Mouse (Mus musculus): ENCODE measurements at regions not wholly inside any gene's neighbourhood (a gene's known extent, or its start where the extent isn't known, plus 50 kb on each side); places are given as distances from the start of the nearest gene placed in this dataset.

DNA sequence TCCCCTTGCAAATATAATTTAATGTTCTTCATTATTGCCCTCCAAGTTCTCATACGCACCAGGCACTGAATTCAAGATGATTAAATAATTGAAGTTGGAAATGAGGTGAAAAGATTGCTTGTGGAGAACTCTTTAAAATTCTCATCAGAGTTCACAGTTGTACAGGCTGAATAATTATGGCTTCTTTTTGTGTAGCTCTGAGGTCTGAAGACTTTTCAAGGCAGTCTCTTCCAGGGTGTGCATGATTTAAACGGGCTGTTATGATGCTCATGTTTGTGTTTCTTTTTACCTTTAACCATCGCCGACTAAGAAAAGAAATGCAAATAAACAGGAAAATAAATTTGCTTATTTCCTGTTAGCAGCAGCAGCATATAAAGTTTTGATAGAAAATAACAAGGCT is 185.3 kb downstream of the Plk2 start:
- in situ Hi-C loops (cut with MboI; ENCODE audit: low sequenced_read_pairs), result no loop called here

DNA sequence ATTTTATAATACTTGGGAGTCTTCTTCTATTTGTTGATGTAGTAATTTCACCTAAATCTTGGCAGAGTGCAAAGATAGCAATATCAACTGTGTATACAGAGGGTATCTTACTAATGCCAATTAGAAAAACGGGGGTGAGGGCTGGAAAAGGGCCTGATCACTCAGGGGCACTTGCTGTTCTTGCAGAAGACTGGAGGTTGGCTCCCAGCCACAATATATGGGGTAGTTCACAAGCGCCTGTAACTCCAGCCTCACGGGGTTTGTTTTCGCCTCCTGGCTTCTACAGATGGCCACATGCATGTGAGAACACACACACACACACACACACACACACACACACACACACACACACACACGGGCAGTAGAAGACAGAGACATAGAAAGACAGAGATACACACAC is 185.7 kb downstream of the Plk2 start:
- in situ Hi-C loops (cut with MboI; ENCODE audit: low sequenced_read_pairs), result no loop called here

DNA sequence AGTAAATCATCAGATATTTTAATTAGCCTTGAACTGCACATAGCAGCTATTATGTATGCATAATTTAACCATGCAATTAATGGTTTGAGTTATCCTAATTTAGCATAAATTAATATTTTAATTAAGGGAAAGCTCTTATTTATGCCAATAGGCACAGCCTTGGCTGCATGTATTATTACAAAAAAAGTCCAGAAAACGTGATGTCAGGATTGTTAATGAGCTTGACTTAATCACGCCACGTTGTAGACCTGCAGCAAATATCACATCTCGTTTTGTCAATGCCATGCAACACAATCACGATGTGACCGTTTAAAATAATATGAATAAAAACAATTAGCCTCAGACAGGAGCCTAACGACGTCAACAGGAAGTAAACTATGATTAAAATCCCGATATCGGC is 189.9 kb downstream of the Plk2 start:
- in situ Hi-C loops (cut with MboI; ENCODE audit: low sequenced_read_pairs), result no loop called here

DNA sequence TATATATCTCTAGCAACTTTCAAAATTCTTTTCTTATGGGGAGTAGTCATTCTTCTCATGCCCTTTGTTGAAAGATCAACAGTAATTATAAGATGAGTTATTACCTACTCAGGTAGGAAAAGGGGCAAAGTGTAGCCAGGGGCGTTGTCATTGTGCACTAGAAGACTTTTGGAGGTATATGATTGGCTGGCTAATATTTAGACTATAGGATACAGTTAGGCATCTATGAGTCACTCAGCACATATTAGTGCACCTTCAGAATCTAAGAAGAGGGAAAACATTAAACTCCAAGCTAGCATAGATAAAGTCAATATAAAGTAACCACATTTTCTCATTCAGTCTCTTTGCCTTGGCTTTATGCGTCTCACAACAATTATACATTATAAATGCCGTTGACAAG is 199.8 kb downstream of the Plk2 start:
- in situ Hi-C loops (cut with MboI; ENCODE audit: low sequenced_read_pairs), result no loop called here

DNA sequence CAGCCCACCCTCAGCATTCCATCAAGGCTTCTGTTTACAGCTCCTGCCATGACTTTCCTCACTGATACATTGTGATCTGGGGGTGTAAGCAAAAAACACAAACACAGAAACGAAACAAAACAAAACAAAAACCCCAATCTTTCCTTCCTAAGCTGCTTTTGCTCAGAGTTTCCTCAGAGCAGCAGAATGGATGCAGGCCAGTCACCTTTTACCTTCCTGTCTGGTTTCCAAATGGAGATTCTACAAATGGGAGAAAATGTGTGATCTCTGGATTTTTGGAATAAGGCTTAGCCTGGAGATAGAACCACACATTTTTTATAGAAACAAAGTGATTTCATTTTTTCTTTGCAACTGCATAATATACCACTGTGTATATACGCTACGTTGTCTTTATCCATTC is 204.8 kb downstream of the Plk2 start:
- in situ Hi-C loops (cut with MboI; ENCODE audit: low sequenced_read_pairs), result no loop called here

DNA sequence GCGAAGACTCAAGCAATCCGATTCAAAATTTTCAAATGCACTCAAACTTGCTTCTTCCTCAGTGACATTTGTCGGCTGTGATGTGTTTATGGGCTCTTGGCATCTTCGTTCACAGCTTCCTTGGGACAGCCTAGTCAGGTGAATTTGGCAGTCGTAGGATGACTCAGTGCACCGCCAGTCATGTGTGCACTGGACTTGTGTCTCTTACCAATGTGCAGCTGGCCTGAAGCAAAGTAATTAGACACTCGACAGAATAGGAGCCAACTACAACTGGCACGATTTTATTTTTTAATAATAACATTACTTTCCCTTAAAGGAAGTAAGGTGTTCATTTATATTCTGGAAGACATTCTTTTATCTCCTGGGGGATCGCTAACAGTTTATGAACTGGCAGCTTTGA is 205.5 kb downstream of the Plk2 start:
- in situ Hi-C loops (cut with MboI; ENCODE audit: low sequenced_read_pairs), result no loop called here

DNA sequence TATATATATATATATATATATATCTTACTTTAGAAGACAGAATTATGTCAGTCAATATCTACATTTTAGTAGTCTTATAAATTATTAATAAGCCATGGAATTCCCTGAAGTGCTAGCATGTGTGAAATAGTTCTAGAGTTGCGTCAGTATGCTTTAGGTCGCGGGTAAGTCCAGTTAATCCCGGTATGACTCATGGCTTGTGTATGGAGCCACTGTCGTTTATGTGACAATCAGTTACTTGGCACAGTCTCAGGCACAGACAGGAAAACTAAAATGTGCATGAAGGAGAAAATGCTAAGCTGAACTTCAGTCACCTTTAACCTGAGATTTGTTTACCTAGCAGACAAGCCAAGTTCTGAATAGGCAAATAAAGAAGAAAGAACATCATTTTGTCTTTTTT is 206.5 kb downstream of the Plk2 start:
- in situ Hi-C loops (cut with MboI; ENCODE audit: low sequenced_read_pairs), result no loop called here

DNA sequence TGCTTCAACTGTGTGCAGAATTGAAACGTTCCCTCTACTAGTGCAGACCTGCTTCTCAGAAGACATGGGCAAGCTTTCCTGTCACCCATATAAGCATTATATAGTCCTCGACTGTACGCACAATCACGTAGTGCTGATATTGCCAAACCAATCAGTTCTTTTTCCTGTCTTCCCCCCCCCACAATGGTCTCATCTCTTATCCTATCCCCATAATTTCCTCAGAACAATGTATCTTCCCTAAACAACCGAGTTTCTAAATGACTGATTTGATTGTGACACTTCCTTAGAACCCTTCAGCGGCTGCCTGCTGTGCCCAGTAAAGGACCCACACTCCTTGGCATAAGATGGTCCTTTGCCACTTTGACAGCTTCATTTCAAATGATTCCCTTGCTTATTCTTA is 207.0 kb downstream of the Plk2 start:
- in situ Hi-C loops (cut with MboI; ENCODE audit: low sequenced_read_pairs), result no loop called here

DNA sequence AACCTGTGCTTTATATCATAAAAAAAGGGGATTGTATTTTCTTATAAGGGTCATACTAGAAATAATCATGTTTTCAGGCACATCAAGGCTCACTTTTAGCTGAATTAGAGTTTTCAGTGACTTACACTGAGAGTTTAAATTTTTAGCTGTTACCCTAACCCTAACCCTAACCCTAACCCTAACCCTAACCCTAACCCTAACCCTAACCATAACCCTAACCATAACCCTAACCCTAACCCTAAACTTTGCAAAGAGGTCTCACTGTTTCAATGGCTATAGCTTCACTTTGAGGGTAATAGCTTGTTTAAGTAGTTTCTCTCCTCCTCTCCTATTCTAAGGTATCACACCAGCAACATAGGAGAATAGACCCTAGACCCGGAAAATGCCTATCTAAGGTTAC is 208.0 kb downstream of the Plk2 start:
- in situ Hi-C loops (cut with MboI; ENCODE audit: low sequenced_read_pairs), result no loop called here

DNA sequence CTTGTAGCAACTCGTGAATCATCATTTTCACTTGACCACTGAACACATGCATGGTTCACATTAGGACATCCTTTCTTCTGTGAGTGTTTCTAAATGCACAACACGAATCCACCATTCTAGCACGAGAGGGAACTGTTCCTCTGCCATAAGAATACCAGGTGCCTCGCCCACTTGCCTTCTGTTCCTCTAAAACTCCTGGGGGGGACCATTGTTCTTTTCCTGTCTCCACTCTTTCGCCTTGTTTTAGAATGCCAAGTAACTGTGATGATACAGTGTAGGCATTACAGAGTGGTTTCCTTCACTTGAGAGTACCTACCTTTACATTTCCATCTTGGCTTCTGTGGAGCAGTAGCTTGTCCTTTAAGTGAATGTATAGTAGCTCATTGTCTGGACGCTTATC is 224.2 kb downstream of the Plk2 start:
- in situ Hi-C loops (cut with MboI; ENCODE audit: low sequenced_read_pairs), result no loop called here

DNA sequence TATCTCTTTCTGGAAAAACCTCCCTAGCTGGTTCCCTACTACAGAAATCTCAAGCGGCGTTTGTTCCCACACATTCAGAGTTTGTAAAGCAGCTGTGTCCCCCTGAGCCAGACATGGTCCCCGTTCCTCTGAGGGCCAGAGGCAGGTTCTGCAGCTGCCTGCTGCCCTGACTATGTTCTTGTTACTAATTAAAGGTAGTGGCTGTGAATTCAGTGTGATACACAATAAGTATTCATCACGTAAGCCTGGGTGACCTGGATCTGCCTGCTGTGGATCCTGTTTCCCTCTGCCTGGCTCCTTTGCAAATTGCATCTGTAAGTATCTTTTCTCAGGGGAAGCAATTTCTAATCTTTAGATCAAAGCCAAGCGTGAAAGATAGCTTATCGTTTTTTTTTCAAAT is 232.3 kb downstream of the Plk2 start:
- in situ Hi-C loops (cut with MboI; ENCODE audit: low sequenced_read_pairs), result no loop called here

DNA sequence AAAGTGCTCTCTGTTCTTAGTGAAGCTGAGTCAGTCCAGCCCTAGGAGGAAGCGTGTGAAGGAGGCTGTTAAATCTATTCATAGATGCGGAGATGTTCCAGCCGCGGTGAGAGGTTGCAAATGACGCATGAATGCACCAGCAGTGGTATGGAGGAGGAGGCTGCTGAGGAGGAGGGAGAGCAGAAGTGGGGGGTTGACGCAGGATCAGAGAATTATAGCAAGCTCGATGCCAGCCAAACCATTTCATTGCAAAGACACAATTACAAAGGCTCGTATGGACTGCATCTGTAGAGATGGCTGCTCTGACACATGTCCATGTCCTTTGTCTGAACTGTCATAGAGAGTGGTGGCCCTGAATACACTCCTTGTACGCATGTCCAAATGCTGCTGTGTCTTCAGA is 232.9 kb downstream of the Plk2 start:
- in situ Hi-C loops (cut with MboI; ENCODE audit: low sequenced_read_pairs), result no loop called here

DNA sequence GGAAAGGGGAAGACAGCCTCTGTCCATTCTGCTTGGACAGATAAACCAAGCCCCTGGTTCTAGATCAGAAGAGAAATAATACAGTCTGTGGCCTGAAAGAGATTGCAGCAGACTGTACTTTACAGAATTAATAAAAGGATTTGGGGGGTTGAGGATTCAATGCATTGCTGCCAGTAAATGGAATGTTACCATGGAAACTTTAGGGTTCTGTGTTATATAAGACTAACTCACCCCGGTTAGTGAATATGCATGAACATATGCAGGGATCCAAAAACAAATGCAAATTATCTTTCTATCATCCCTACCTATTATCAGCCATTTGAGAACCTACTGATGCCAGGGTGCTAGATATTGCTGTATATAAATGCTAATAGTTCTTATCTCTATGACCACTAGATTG is 233.4 kb downstream of the Plk2 start:
- in situ Hi-C loops (cut with MboI; ENCODE audit: low sequenced_read_pairs), result no loop called here

DNA sequence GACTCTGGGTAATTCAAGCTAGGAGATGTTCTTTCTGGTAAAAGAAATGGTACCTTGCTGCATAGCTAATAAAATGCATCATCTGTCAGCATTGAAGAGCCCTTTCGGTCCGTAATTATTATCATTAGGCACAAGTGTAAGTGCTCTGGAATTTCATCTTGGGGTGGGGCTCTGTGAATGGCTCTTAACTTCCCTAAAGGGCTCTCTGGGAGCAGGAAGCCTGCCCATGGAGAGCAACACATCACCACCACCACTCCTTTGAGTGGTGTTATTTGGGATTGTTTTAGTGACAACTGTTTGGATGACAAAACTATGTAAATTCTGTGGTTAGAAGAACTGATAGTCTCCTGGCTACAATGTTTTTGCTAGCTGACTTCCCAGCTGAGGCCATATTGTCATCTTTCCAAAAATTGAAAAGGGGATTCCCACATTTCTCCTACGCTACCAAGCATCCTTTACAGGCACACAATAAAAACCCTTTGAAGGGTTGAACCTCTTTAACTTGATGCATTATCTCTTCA is 238.5 kb downstream of the Plk2 start:
- in situ Hi-C loops (cut with MboI; ENCODE audit: low sequenced_read_pairs), result no loop called here

DNA sequence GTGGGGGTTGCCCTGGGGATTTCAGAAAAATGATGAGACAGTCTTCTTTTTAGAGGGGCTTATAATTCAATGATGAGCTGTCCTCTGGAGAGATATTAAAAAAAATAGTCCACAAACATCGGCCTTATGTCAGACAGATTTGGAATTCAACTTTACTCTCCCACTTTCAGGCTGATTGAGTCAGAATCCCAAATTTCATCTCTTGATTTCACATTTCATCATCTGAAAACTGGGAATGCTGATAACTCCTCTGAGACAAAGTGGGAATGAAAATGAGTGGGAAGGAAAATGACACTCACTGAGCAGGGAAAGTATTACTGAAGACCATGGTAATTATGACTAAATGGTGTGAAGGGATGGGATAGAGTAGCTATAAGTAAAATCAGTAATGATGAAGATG is 239.1 kb downstream of the Plk2 start:
- in situ Hi-C loops (cut with MboI; ENCODE audit: low sequenced_read_pairs), result no loop called here

DNA sequence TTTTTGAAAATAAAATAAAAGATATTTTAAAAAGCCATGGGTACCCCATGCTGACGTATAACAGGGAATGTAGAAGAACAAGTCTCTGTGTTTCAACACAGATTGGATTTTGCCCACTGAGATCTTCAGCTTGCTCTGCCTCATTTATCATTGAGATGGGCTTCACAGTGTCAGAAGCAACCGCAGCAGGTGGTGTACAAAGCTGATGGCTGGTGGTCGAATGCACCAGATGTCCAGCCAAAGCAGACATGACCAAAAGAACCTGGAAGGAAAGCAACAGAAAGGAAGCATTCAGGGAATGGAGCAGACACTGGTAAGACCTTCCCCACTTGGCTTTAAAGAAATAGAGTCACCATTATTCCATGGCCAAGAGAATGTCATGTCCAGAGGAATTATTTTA is 247.9 kb downstream of the Plk2 start:
- in situ Hi-C loops (cut with MboI; ENCODE audit: low sequenced_read_pairs), result no loop called here

DNA sequence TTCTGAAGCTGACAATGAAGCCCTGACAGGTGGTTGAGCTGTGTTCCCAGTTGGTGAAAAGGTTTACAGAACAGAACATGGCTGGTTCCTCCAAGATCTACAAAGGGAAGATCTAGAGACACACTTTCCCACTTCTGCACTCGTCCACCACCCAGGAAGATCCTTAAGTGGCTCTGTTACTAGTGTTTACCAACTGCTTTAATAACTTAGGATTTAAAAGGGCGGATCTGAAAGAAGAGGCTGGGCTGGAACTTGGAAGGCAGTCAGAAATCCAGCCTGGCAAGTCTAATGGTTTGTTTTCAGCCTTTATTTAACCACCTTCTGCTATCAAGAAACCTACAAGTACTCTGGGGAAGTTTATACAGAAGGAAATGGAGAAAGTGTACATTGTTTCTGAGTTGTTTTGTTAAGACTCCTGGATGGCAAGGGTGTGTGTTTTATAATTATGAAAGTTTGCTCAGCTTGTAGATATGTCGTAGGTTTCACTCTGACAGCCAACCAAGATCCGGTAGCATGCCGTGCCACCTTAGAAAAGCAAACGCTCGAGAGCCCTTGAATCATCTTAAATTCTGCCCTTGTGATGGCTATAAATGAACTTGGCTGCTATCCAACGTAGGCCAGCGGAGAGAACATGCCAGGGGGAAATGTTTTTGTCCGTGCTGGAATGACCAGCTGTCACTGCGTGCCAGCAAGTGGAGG is 248.5 kb downstream of the Plk2 start:
- in situ Hi-C loops (cut with MboI; ENCODE audit: low sequenced_read_pairs), result no loop called here

DNA sequence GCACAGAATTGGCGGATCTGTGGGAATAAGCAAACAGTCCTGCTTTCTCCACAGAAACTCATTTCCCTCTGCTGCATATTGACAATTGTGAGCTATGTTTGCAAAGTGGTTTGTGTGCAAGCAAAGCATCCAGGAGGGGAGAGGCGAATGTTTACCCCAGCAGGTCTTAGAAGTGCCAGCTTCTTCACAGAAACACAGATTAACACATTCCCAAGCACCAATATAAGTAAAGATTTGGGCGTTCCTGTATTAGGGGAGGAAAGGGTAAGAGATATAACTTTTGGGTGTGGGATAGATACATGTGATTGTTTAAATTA is 249.0 kb downstream of the Plk2 start:
- in situ Hi-C loops (cut with MboI; ENCODE audit: low sequenced_read_pairs), result no loop called here

DNA sequence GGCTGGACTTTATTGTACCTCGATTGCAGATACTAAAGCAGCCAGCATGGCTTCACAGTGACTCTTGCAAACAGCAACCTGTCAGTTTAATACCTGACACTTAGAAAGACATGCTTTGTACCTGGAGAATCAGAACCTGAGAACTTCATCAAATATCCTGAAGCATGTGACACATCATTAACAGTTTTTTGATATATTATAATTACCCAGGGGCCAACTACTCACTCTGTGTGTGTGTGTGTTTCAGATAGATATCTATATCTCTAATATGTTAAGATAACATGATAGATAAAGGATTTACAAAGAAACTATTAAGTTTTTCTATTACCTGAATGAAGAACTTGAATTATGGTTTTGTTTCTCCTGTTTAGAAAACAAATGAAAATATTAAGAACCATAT is 254.5 kb downstream of the Plk2 start:
- in situ Hi-C loops (cut with MboI; ENCODE audit: low sequenced_read_pairs), result no loop called here

DNA sequence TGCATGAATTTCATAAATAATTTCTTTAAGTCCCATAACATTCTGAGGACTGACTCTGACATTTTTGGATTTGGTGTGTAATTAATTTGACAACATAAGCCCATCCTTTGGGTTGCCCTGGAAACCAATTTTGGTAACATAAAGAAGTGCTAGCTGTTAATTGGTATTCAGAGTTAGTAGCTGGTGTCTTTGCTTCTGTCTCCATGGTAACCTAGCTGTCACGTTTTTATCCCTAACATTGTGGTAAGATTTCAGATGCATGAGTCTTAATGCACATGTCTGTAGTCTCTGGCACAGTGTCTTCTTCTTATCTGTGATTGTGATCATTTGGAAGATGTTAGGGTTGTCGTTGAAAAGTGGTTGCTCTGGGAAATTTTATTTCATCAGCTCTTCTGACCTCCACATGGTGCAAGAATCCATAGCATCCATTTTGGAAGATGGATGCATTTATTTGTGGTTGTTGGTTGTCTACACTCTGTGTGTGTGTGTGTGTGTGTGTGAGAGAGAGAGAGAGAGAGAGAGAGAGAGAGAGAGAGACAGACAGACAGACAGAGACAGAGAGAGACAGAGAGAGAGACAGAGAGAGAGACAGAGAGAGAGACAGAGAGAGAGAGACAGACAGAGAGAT is 255.1 kb downstream of the Plk2 start:
- in situ Hi-C loops (cut with MboI; ENCODE audit: low sequenced_read_pairs), result no loop called here

DNA sequence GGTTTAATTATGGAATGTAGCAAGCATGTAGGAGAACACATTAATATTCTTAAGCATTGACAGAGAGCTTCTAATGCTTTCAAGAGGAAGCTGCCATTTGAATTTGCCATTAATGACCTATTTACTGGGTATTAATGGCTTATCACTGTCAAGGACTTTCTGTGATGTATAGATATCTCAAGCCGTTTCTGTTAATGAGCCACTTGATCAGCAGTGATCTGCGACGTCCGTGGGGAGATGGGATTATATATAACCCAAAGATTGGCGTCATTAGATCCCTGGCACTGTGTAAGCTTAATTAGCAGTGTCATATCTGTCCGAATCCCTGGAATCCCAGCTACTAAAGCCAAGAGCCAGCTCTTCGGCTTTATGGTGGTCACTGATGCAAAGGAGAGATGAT is 257.4 kb downstream of the Plk2 start:
- in situ Hi-C loops (cut with MboI; ENCODE audit: low sequenced_read_pairs), result no loop called here

DNA sequence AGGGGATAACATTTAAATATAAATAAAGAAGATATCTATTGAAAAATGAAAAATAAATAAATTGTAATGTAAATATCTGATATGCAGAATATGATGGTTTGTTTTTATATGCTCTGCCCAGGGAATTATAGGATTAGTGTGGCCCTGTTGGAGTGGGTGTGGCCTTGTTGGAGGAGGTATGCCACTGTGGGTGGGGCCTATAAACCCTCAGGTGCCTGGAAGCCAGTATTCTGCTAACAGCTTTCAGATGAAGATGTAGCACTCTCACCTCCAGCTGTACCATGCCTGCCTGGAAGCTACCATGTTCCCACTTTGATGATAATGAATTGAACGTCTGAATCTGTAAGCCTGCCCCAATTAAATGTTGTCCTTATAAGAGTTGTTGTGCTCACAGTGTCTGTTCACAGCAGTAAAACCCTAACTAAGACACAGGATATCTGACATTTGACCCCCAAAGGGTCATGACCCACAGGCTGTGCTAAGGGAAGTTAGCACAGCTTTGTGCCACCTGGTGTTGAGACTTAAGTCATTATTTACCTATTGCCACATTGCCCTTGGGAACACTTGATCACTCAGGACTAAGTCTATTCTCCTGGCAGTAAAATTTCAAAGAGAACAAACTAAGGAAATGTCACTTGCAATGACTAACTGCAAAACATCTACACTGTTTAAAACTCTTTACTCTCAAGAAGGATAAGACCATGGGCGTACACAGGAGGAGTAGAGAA is 270.4 kb downstream of the Plk2 start:
- in situ Hi-C loops (cut with MboI; ENCODE audit: low sequenced_read_pairs), result no loop called here

Data from CH12F3 (cell line).